Mouse (Mus musculus) kidney, embryonic 16.5 days (tissue): Measurements from ENCODE around the gene Zfp683. TPM values are rescaled to one million over a fixed set of nuclear protein-coding genes. Genes with fewer than 3 reads are reported as not detected.

ENCODE experiments used
- ATAC-seq: fragments of 200-750 bp; cut with Nextera tagmentation; 2 replicates; pipeline ENCODE4 v1.8.0; 2017; ENCODE audit warnings: moderate TSS enrichment; ENCODE audit not compliant: low FRiP score, low TSS enrichment
- H3K27ac ChIP-seq: fragments of 300-500 bp; sonication (generic); 2 replicates; pipeline ENCODE4 v1.5.1; 2014; ENCODE audit warnings: low read length
- H3K27me3 ChIP-seq: fragments of 300-500 bp; sonication (generic); 2 replicates; pipeline ENCODE4 v1.6.1; 2014; ENCODE audit warnings: low read length, control low read depth, mixed read lengths; ENCODE audit not compliant: insufficient read depth
- H3K36me3 ChIP-seq: fragments of 300-500 bp; sonication (generic); 2 replicates; pipeline ENCODE4 v1.6.1; 2014; ENCODE audit warnings: low read length, control low read depth, mixed read lengths; ENCODE audit not compliant: insufficient read depth
- H3K4me1 ChIP-seq: fragments of 300-500 bp; sonication (generic); 2 replicates; pipeline ENCODE4 v1.6.1; 2014; ENCODE audit warnings: low read length, control low read depth, mixed read lengths; ENCODE audit not compliant: insufficient read depth
- H3K4me2 ChIP-seq: fragments of 300-500 bp; sonication (generic); replicated peaks from 2 replicates; pipeline ENCODE4 v1.6.1; 2014; ENCODE audit warnings: low read depth, low read length
- H3K4me3 ChIP-seq: fragments of 300-500 bp; sonication (generic); 2 replicates; pipeline ENCODE4 v1.5.1; 2014; ENCODE audit warnings: mild to moderate bottlenecking, low read length
- H3K9ac ChIP-seq: fragments of 300-500 bp; sonication (generic); replicated peaks from 2 replicates; pipeline ENCODE4 v1.6.1; 2014; ENCODE audit warnings: low read length
- H3K9me3 ChIP-seq: fragments of 300-500 bp; sonication (generic); 2 replicates; pipeline ENCODE4 v1.6.1; 2016; ENCODE audit warnings: low read length, control low read depth
- WGBS: fragments of 180-500 bp; shearing (Covaris S2); extraction: QIAGEN DNeasy Blood & Tissue Kit; methylation state at CpG from one replicate; pipeline ENCODE4 v1.1.7; 2014; 5-methylcytosine and 5-hydroxymethylcytosine counted together
- polyA plus RNA-seq: library from polyadenylated mRNA; unstranded; fragments of >200 nt; fragmentation: Nextera tagmentation; extraction: Ambion mirVana; gene quantifications from 2 replicates; pipeline ENCODE4 v1.2.1, GENCODE M21; 2015

Zfp683 gene
- polyA plus RNA-seq, 1 experiment from 2014 or later, result not detected

DNA sequence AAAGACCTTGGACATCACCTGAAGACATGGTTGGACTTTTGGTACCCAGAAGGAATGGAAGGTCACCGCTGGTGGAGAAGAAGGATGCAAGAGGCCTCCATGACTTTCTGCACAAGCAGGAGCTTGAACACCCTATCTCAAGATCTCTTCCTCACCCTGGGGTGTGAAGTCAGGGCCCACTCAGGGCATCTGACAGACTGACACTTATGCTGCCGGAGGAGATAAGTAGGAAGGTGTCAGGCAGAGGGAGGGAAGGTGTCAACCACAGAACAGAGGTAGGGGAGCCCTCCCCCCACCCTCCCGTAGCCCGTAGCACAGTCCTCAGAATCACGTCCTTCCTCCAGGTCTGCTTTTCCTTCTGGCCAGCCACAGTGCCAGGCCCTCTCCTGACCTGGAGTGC is 6.0 kb upstream of the Zfp683 start:
- ATAC-seq, result no peak
- 56% methylated on average over 5 of the region's 5 CpGs for WGBS

DNA sequence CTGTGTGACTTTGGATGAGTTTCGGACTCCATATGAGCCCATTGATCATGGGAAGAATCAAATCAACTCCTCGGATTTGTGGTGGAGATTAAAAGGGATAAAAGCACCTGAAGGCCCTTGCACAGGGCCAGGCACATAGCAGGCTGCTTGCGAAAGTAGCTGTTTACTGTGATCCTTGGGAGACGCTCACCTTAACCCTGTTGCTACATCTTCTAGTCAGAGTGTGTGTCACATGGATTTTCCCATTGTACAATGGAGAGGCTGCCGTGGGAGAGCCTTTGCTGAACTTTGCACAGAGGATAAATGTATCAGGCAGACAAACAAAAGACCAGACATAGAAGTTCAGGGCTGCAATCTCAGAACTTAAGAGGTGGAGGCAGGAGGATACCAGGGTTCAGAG is 1.7 kb upstream of the Zfp683 start:
- Histone ChIP-seq H3K4me1 (no peaks in the 10 kb centered on the region), H3K4me3 (no peak overlapping the region), H3K9me3 (no peaks in the 10 kb centered on the region), H3K36me3 (no peaks in the 10 kb centered on the region), H3K27me3 (no peaks in the 10 kb centered on the region), H3K27ac (no peak overlapping the region), H3K9ac (no peak overlapping the region), H3K4me2 (no peak overlapping the region)
- ATAC-seq, result no peak
- WGBS, result 85% methylated on average over 5 of the region's 5 CpGs

More for the DNA sequence above, 6.0 kb upstream of the Zfp683 start:
- Histone ChIP-seq H3K9ac (no peak overlapping the region), H3K4me2 (no peak overlapping the region), H3K4me1 (no peaks in the 10 kb centered on the region), H3K27ac (no peak overlapping the region), H3K4me3 (no peak overlapping the region), H3K36me3 (no peaks in the 10 kb centered on the region), H3K27me3 (no peaks in the 10 kb centered on the region), H3K9me3 (no peaks in the 10 kb centered on the region)

DNA sequence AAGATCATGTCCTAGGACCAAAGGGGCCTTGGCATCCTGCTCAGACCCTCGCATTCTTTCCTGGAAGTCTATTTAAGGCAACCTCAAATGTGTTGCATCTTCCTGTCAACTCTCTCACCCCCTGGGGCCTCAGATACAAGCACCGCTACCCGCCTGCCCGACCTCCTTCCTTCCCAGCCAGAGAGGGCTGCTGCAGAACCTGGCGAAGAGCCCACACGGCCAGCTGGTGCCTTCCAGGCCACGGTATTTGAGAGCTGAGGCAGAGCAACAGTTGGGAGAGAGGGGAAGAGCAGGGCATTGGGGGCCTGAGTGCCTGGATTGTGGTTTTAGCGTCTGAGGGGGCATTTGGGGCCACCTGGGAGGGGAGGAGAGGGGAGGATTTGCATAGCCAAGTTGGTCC is 1.1 kb upstream of the Zfp683 start:
- H3K4me1 ChIP-seq, result no peaks in the 10 kb centered on the region
- no peak overlapping the region for H3K27ac ChIP-seq
- no peak overlapping the region for H3K9ac ChIP-seq
- ATAC-seq, result no peak
- H3K36me3 ChIP-seq, result no peaks in the 10 kb centered on the region
- no peak overlapping the region for H3K4me3 ChIP-seq
- H3K4me2 ChIP-seq, result no peak overlapping the region
- 25% methylated on average over 8 of the region's 8 CpGs for WGBS
- H3K9me3 ChIP-seq, result no peaks in the 10 kb centered on the region
- no peaks in the 10 kb centered on the region for H3K27me3 ChIP-seq

DNA sequence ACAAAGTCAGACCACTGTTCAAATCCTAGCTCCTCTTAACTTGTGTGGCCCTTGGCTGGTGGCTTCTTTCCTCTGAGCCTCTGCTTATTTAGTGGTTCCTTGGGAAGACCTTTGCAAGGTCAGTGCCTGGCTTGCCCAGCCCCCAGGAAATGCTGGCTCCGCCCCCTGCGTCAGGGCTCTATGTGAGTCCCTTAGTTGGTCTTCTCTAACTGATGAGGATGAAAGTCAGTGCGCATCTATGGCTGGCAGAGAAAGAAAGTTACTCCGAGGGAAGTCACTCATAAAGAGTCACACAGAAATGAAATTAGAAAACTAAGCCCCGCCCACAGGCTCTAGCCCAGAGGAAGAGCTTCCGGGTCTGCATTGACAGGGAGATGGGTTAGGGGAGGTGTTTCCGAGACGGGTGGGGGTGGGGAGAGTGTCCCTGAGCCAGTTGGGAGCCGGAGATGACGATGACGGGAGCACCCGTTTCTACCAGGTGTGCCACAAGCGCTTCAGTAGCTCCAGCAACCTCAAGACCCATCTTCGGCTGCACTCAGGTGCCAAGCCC is 4.6 kb downstream of the Zfp683 start:
- Histone ChIP-seq H3K9ac (no peak overlapping the region), H3K4me3 (0 out of 2 replicates have a peak overlapping the region, but pooled peaks have one; percentile 0), H3K4me2 (peak overlapping the region; percentile 26), H3K27me3 (peaks cover 3% of the 10 kb centered on the region; the same call in 1 of the 2 replicates), H3K9me3 (no peaks in the 10 kb centered on the region), H3K27ac (no peak overlapping the region), H3K36me3 (no peaks in the 10 kb centered on the region), H3K4me1 (peaks cover 13% of the 10 kb centered on the region)
- ATAC-seq, result no peak
- 39% methylated on average over 14 of the region's 14 CpGs for WGBS

DNA sequence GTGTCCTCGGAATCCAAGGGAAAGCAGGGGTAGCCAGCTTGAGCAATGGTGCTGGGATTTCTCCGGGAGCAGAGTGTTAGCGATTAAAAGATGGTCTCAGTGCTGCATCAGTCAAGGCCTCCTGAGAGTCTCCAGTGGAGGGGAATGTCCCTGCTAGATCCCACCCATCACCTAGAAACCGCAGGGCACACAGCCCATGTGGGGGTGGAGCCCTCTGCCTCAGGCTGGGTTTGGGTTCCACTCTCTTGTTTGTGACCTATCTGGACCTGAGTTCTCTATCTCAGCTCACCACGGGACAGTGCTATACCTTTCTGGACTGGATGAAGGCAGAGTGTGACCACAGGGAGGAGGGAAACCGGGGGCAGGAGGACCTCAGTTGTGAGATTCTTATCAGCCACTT is 5.3 kb downstream of the Zfp683 start:
- Histone ChIP-seq H3K36me3 (no peaks in the 10 kb centered on the region), H3K4me2 (no peak overlapping the region), H3K9me3 (no peaks in the 10 kb centered on the region), H3K4me3 (no peak overlapping the region), H3K27ac (no peak overlapping the region), H3K27me3 (peaks cover 3% of the 10 kb centered on the region; the same call in 1 of the 2 replicates), H3K4me1 (peaks cover 13% of the 10 kb centered on the region), H3K9ac (no peak overlapping the region)
- WGBS, result 88% methylated on average over 6 of the region's 6 CpGs
- no peak for ATAC-seq

DNA sequence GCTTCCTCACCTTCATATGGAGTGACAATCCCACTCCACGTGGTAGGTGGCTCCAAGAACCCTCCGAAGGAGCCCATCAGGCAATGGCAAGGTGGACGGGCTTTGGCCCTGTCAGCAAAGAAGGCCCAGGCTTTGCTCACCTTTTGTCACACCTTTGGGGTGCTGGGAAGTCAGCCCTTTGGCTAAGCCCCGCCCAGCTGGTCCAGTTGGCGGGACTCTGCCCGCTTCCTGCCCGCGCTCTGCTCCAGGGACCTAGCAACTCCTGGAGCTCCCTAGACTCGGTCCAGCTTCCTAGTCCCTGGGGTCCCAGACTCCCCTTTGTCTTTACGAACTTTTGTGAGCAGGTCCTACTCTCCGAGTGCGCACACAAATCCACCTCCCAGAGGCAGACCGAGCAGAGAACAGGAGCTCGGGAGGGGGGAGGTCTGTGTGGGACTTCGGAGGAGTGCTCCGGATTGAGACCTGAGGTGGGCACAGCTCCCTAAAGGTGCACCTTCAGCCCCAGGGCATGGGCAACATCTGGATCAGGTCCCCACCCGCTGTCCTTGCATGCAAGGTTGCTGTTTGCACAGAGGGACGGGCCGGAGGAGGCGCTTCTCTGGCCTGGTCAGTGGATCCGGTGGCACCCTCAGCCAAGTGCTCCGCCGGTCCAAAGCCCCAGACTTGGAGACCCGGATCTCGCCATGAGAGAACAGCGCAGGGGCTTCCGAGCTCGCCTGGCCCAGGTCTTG is 6.7 kb downstream of the Zfp683 start, which contains the start of gene Crybg2:
TSS of gene Crybg2 (plus strand) at position 681 of the 731 bp plus-strand sequence.
- no peaks in the 10 kb centered on the region for H3K9me3 ChIP-seq
- 52% methylated on average over 28 of the region's 28 CpGs for WGBS
- no peak for ATAC-seq

DNA sequence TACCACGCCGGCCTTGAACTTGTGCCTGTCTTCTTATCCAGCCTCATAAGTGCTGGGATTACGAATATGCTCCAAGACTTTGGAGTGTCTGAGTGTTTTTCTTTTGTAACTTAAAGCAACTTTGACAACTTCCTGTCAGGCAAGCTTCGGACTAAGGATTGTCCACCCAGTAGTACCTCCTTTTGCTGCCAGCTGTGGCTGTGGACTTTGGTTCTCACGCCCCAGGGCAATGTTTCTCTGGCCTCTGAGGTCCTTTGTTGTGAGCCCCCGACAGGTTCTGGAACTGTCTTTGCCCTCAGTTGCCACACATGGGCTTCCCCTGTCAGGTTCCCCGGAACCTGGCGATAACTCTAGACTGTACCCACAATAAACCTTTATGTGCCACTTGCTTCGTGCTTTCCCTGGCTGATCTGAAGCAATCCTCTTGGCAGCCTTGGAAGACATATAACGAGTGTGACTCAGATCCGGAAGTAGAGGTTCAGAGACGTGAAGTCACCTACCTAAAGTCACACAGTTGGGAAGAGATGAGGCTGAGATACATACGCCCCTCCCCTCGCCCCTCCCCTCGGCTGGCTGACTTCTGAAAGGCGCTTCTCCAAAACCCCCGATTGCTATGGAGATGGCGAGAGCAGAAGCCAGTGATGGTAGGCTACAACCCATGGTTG is 7.7 kb downstream of the Zfp683 start:
- 61% methylated on average over 18 of the region's 18 CpGs for WGBS
- Histone ChIP-seq H3K9me3 (no peaks in the 10 kb centered on the region), H3K9ac (no peak overlapping the region), H3K27me3 (peaks cover 13% of the 10 kb centered on the region), H3K4me1 (peaks cover 22% of the 10 kb centered on the region), H3K4me3 (no peak overlapping the region), H3K27ac (no peak overlapping the region), H3K4me2 (no peak overlapping the region), H3K36me3 (no peaks in the 10 kb centered on the region)
- no peak for ATAC-seq

More for the DNA sequence above, 6.7 kb downstream of the Zfp683 start, which contains the start of gene Crybg2:
- no peak within 1 kb of the TSS for H3K27ac ChIP-seq
- no peak within 1 kb of the TSS for H3K4me3 ChIP-seq
- peaks cover 17% of the 10 kb centered on the region for H3K4me1 ChIP-seq
- no peaks in the 10 kb centered on the region for H3K36me3 ChIP-seq
- peaks cover 7% of the 10 kb centered on the region for H3K27me3 ChIP-seq
- no peak within 1 kb of the TSS for H3K9ac ChIP-seq
- H3K4me2 ChIP-seq, result no peak within 1 kb of the TSS

DNA sequence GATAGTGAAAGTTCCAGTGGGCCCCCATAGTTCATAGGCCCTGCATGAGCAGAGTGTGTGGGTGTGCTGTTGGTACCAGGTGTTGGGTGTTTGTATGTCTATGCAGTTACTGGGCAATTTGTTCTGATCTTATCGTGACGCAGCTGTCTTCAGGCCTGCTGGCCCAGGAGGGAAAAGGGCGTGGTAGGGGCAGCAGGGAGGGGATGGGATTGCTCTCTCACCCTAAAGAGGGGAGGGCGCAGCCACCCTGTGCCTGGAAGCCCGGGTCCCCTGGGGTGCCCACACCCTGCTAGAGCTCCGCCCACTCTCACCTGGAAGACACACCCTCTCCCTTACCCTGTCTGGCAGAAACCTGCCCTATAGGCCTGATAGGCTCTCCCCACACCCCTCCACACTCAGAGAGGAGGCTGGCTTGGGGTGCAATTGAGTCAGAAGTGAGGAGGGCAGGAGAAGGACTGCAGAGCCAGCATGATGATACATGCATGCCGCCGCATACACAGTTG is 8.4 kb downstream of the Zfp683 start:
- Histone ChIP-seq H3K27ac (no peak overlapping the region), H3K4me3 (no peak overlapping the region), H3K4me2 (no peak overlapping the region), H3K9ac (no peak overlapping the region), H3K36me3 (no peaks in the 10 kb centered on the region), H3K9me3 (no peaks in the 10 kb centered on the region), H3K27me3 (peaks cover 14% of the 10 kb centered on the region), H3K4me1 (peaks cover 22% of the 10 kb centered on the region)
- 43% methylated on average over 8 of the region's 8 CpGs for WGBS
- 0 out of 2 replicates have a peak, but pooled peaks have one; percentile 61 for ATAC-seq

DNA sequence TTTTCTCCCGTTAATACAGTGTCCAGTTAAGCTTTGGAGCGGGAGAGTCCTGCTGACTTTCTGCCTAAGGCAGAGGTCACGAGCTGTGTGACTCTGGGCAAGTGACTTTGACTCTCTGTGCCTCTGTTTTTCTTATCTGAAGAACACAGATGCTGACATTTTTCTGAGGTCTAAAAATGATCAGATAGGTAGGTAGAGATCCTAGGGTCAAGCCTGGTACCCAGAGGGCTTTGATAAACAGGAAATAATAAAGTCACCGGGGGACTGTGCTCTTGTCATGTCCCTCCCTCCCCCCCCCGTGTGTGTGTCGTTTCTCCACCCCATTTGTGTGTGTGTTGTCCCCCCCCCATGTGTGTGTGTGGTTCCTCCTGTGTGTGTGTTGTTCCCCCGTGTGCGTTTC is 8.9 kb downstream of the Zfp683 start:
- Histone ChIP-seq H3K27ac (no peak overlapping the region), H3K4me3 (no peak overlapping the region), H3K9me3 (no peaks in the 10 kb centered on the region), H3K36me3 (no peaks in the 10 kb centered on the region), H3K4me1 (peaks cover 22% of the 10 kb centered on the region), H3K9ac (no peak overlapping the region), H3K27me3 (peaks cover 14% of the 10 kb centered on the region), H3K4me2 (no peak overlapping the region)
- 68% methylated on average over 8 of the region's 8 CpGs for WGBS
- ATAC-seq, result no peak
